In the genomic region with DNA sequence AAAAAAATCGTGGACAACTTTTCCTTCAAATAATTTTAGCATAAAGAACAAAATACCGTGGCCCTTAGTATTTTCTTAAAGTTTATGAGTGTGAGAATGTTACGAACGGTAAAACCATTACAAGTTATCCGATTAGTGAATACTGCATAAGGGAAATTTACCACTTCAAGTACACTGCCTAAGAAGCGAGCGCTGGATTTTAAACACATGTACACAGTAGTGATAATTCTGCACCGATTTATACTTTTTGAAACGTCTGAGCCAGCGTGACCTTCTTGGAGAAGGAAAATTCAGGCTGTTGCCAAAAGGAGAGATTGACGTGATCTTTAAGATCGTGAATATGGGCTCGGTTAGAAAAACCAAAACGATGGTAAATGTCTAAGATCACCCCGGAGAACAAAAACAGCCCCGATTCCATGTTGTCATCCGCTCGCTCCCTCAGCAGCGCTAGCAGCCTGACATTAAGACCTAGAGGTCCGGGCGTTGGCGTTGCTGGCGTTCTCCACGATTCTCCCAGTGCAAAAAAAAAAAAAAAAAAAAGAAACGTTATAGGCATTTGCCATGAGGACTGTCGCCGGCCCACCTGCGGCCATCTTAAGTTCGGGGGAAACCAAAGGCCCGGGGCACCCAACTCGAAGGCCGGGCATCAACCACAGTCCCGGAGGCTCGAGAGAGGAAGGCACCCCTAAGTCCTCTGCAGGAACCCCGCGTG, we compare ENCODE assay signal across 8 mouse cellular contexts. TPM values are rescaled to one million over a fixed set of nuclear protein-coding genes. Genes with fewer than 3 reads are reported as not detected.
DNase-seq lines count a peak whose midpoint lies in the region; ATAC-seq lines count a peak whose summit lies in the region.

No protein-coding gene starts in this region.

- intact Hi-C loops in gastrocnemius, postnatal 14 days (cut with DNase I; ENCODE audit: low total_unique reads) = no loop called here

- H3K9me3 ChIP-seq in lung, embryonic 15.5 days = no peaks in the 10 kb centered on the region
- H3K9me3 ChIP-seq in hindbrain, embryonic 11.5 days (ENCODE audit: control insufficient read depth, low read length) = no peaks in the 10 kb centered on the region
- no peaks in the 10 kb centered on the region for H3K9me3 ChIP-seq in midbrain, embryonic 11.5 days (ENCODE audit: control insufficient read depth, low read length)

- peak overlapping the region; percentile 63 for H3K4me2 ChIP-seq in lung, embryonic 15.5 days
- H3K4me2 ChIP-seq in hindbrain, embryonic 11.5 days (replicated peaks; ENCODE audit: low read depth, low read length) = peak overlapping the region; percentile 47
- H3K4me2 ChIP-seq in midbrain, embryonic 11.5 days = peak overlapping the region; percentile 63

- H3K27ac ChIP-seq in lung, embryonic 15.5 days = peak overlapping the region; percentile 99
- H3K27ac ChIP-seq in hindbrain, embryonic 11.5 days (ENCODE audit: low read depth, low read length) = peak overlapping the region; percentile 98
- peak overlapping the region; percentile 95 for H3K27ac ChIP-seq in midbrain, embryonic 11.5 days (ENCODE audit: low read depth, low read length)

- peak overlapping the region; percentile 75 for H3K4me3 ChIP-seq in lung, embryonic 15.5 days
- peak overlapping the region; percentile 66 for H3K4me3 ChIP-seq in hindbrain, embryonic 11.5 days (ENCODE audit: low read depth, low read length)
- peak overlapping the region; percentile 69 for H3K4me3 ChIP-seq in midbrain, embryonic 11.5 days (ENCODE audit: low read depth, low read length)

- ATAC-seq in lung, embryonic 15.5 days (ENCODE audit: borderline replicate concordance, extremely low read depth, low FRiP score, low TSS enrichment) = peak; percentile 72
- peak; percentile 74 for ATAC-seq in hindbrain, embryonic 11.5 days (ENCODE audit: low FRiP score)
- ATAC-seq in midbrain, embryonic 11.5 days (ENCODE audit: low FRiP score) = no peak; the same call in 1 of the 2 replicates

- H3K4me1 ChIP-seq in lung, embryonic 15.5 days = peaks cover 14% of the 10 kb centered on the region
- H3K4me1 ChIP-seq in hindbrain, embryonic 11.5 days (replicated peaks; ENCODE audit: control insufficient read depth, insufficient read depth, low read length) = no peaks in the 10 kb centered on the region
- H3K4me1 ChIP-seq in midbrain, embryonic 11.5 days (ENCODE audit: control insufficient read depth, insufficient read depth, low read length) = peaks cover 11% of the 10 kb centered on the region

- WGBS in lung, embryonic 15.5 days = 1% methylated on average over 36 of the region's 36 CpGs
- WGBS in hindbrain, embryonic 11.5 days = 2% methylated on average over 36 of the region's 36 CpGs
- 2% methylated on average over 36 of the region's 36 CpGs for WGBS in midbrain, embryonic 11.5 days

- no peak for DNase-seq in lung, postnatal 36 days
- peak; percentile 91 for DNase-seq in brain, adult 2 months (ENCODE audit: low read depth, low spot score)
- DNase-seq in hindbrain, embryonic 11.5 days (ENCODE audit: low spot score) = no peak
- DNase-seq in midbrain, embryonic 11.5 days (ENCODE audit: low spot score, missing footprints) = peak; percentile 94
- DNase-seq in cerebellum, postnatal 14 days = no peak
- no peak for DNase-seq in embryo, embryonic 10.5 days (ENCODE audit: low spot score)
- DNase-seq in gastrocnemius, postnatal 14 days = no peak

- no peaks in the 10 kb centered on the region for H3K36me3 ChIP-seq in lung, embryonic 15.5 days
- no peaks in the 10 kb centered on the region for H3K36me3 ChIP-seq in hindbrain, embryonic 11.5 days (ENCODE audit: control insufficient read depth, insufficient read depth, low read length)
- no peaks in the 10 kb centered on the region for H3K36me3 ChIP-seq in midbrain, embryonic 11.5 days (ENCODE audit: control insufficient read depth, insufficient read depth, low read length)

- no peaks in the 10 kb centered on the region for H3K27me3 ChIP-seq in lung, embryonic 15.5 days
- no peaks in the 10 kb centered on the region for H3K27me3 ChIP-seq in hindbrain, embryonic 11.5 days (ENCODE audit: control insufficient read depth, insufficient read depth, low read length)
- H3K27me3 ChIP-seq in midbrain, embryonic 11.5 days (ENCODE audit: control insufficient read depth, insufficient read depth, low read length) = no peaks in the 10 kb centered on the region

- H3K9ac ChIP-seq in lung, embryonic 15.5 days = peak overlapping the region; percentile 83
- peak overlapping the region; percentile 90 for H3K9ac ChIP-seq in hindbrain, embryonic 11.5 days (ENCODE audit: low read depth, low read length)
- H3K9ac ChIP-seq in midbrain, embryonic 11.5 days (ENCODE audit: low read length) = peak overlapping the region; percentile 89

RNA-seq across cellular contexts. Expression of a gene that starts 0.8 kb away (rescaled TPM):
- 62.4 and 74.8 TPM in 2 replicates for polyA plus RNA-seq in lung, embryonic 15.5 days (2015; fragmentation: Nextera tagmentation; extraction: Ambion mirVana)
- 101 and 136 TPM in 2 replicates for polyA plus RNA-seq in hindbrain, embryonic 11.5 days (2014; fragmentation: Nextera tagmentation; extraction: Ambion mirVana)
- 91.9 and 116 TPM in 2 replicates for polyA plus RNA-seq in midbrain, embryonic 11.5 days (2014; fragmentation: Nextera tagmentation; extraction: Ambion mirVana)
- 10 to 100 TPM; 17.8 to 25.0 TPM for total RNA-seq in gastrocnemius, postnatal 14 days (2021)

Comparison
In these comparisons a context has a peak if more than half of its experiments do, and no peak if none do; other contexts are left out.
1. DNase-seq: peak in brain, adult 2 months (single experiment) and midbrain, embryonic 11.5 days (single experiment); none in lung, postnatal 36 days (single experiment), hindbrain, embryonic 11.5 days (single experiment), cerebellum, postnatal 14 days (0 of 2), embryo, embryonic 10.5 days (single experiment) and gastrocnemius, postnatal 14 days (single experiment).
2. Peak in every context shown above with its lines, with median percentiles within 50 percentile points of each other: H3K27ac ChIP-seq, H3K4me2 ChIP-seq, H3K4me3 ChIP-seq and H3K9ac ChIP-seq.